Mouse (Mus musculus) neural tube, embryonic 14.5 days (tissue): ENCODE measurements at regions not wholly inside any gene's neighbourhood (a gene's known extent, or its start where the extent isn't known, plus 50 kb on each side); places are given as distances from the start of the nearest gene placed in this dataset.

Experiments used
- ATAC-seq: fragments of 200-750 bp; cut with Nextera tagmentation; 2 replicates; pipeline ENCODE4 v1.8.0; 2017; ENCODE audit warnings: low read depth, mild to moderate bottlenecking, moderate TSS enrichment, moderate library complexity
- H3K27ac ChIP-seq: fragments of 300-500 bp; sonication (generic); 2 replicates; pipeline ENCODE4 v1.5.1; 2014; ENCODE audit warnings: low read depth, mild to moderate bottlenecking, control low read depth, low read length, moderate library complexity, mixed read lengths
- H3K27me3 ChIP-seq: fragments of 300-500 bp; sonication (generic); 2 replicates; pipeline ENCODE4 v1.6.1; 2014; ENCODE audit warnings: low read length; ENCODE audit not compliant: control insufficient read depth, insufficient read depth
- H3K36me3 ChIP-seq: fragments of 300-500 bp; sonication (generic); 2 replicates; pipeline ENCODE4 v1.6.1; 2014; ENCODE audit warnings: low read length, mixed read lengths; ENCODE audit not compliant: control insufficient read depth, insufficient read depth
- H3K4me1 ChIP-seq: fragments of 300-500 bp; sonication (generic); 2 replicates; pipeline ENCODE4 v1.6.1; 2014; ENCODE audit warnings: low read length; ENCODE audit not compliant: control insufficient read depth, insufficient read depth
- H3K4me2 ChIP-seq: fragments of 300-500 bp; sonication (generic); 2 replicates; pipeline ENCODE4 v1.6.1; 2014; ENCODE audit warnings: mild to moderate bottlenecking, low read depth, low read length, control low read depth
- H3K4me3 ChIP-seq: fragments of 300-500 bp; sonication (generic); 2 replicates; pipeline ENCODE4 v1.5.1; 2014; ENCODE audit warnings: low read depth, low read length, control low read depth, mixed read lengths
- H3K9ac ChIP-seq: fragments of 300-500 bp; sonication (generic); replicated peaks from 2 replicates; pipeline ENCODE4 v1.6.1; 2014; ENCODE audit warnings: low read depth, mild to moderate bottlenecking, control low read depth, low read length, mixed read lengths
- H3K9me3 ChIP-seq: fragments of 300-500 bp; sonication (generic); 2 replicates; pipeline ENCODE4 v1.6.1; 2016; ENCODE audit warnings: low read length; ENCODE audit not compliant: control insufficient read depth
- WGBS: fragments of 180-500 bp; shearing (Covaris S2); extraction: QIAGEN DNeasy Blood & Tissue Kit; methylation state at CpG from one replicate; pipeline ENCODE4 v1.1.7; 2014; 5-methylcytosine and 5-hydroxymethylcytosine counted together

DNA sequence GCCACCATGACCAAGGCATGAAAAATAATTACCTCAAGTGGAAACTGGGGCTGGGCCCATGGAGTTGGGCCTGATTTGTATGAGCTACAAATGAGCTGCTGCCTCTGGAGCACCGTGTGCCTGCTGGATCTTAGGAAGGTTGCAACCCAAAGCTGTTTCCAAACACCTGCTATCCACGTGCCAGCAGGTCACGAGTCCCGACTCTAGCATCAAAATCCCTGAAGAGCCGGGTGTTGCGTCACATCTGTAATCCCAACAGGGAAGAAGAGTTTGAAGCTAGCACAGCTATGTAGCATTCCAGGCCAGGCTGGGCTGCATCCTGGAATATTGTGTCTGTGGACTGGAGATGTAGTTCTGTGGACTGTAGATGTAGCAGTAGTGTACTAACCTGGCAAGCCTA, 93.7 kb upstream of the Vps8 start:
- Histone ChIP-seq H3K9me3 (no peaks in the 10 kb centered on the region), H3K4me3 (no peak overlapping the region), H3K27ac (no peak overlapping the region), H3K4me2 (no peak overlapping the region), H3K27me3 (no peaks in the 10 kb centered on the region), H3K9ac (no peak overlapping the region), H3K4me1 (peaks cover 6% of the 10 kb centered on the region; the same call in 1 of the 2 replicates), H3K36me3 (no peaks in the 10 kb centered on the region)
- no peak for ATAC-seq
- WGBS, result 91% methylated on average over 6 of the region's 6 CpGs

DNA sequence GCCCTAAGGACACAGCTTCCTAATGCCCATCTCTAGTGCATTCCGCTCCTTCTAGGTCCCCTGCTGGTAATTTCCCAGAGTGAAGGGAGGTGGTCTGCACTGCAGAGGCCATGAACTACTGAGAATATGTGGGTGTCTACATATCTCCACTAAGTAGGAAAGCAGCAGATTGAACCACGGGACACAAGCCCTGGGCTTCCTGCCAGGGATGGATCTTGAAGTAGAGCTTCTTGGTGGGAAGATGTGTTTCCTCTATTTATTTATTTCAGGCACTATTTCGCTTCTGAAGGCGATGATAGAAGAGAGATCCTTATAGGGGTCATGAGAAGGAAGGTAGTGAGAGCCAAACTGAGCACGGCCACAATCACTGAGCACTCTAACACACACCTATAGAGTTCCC, 91.7 kb upstream of the Vps8 start:
- no peak for ATAC-seq
- H3K4me3 ChIP-seq, result no peak overlapping the region

DNA sequence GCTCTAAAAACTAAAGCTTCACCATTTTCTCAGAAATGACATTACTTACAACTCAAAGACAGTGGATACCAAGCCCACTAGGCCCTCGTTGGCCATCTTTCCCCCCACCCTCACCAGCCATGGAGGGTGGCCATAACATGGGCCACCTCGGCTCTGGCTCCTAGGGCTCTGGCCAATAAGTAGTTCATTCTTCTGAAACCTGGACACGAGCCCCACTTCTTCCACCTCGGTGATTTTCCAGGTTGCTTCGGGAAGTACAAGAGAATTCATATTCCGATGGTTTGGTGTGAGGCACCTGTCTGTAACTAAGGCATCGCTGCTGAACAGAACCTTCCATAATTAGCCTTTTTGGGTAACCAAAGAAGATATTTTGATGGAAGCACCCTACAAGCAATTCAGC, 90.5 kb upstream of the Vps8 start:
- peaks cover 6% of the 10 kb centered on the region; the same call in 1 of the 2 replicates for H3K4me1 ChIP-seq
- ATAC-seq, result no peak
- peak overlapping the region; percentile 70 for H3K4me2 ChIP-seq
- peak overlapping the region; percentile 80 for H3K9ac ChIP-seq
- WGBS, result 63% methylated on average over 7 of the region's 7 CpGs
- H3K27me3 ChIP-seq, result no peaks in the 10 kb centered on the region
- H3K27ac ChIP-seq, result peak overlapping the region; percentile 97
- H3K36me3 ChIP-seq, result no peaks in the 10 kb centered on the region
- peak overlapping the region; percentile 68 for H3K4me3 ChIP-seq
- H3K9me3 ChIP-seq, result no peaks in the 10 kb centered on the region

More for the DNA sequence above, 91.7 kb upstream of the Vps8 start:
- H3K27ac ChIP-seq, result no peak overlapping the region
- H3K9me3 ChIP-seq, result no peaks in the 10 kb centered on the region
- H3K9ac ChIP-seq, result no peak overlapping the region
- H3K36me3 ChIP-seq, result no peaks in the 10 kb centered on the region
- 84% methylated on average over 5 of the region's 5 CpGs for WGBS
- H3K4me2 ChIP-seq, result peak overlapping the region; percentile 70; the same call in 1 of the 2 replicates
- no peaks in the 10 kb centered on the region for H3K27me3 ChIP-seq
- H3K4me1 ChIP-seq, result peaks cover 6% of the 10 kb centered on the region; the same call in 1 of the 2 replicates

DNA sequence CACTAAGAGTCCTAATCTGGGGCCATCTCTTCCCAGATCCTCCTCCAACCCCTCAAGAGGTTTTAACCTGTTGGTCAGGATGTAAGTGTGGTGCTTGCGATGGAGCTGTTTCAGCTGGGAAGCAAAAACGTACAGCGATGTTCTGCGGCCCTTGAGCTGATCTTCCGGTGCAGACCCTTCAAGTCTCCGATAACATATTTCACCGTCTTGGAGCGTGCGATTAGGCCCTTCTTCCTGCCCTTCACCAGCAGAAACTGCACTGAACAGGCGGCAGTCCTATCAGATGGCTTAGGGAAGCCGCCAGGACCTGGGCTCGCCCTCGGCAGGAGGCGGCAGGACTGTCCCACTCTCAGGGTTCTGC, 90.1 kb upstream of the Vps8 start:
- no peak; the same call in 1 of the 2 replicates for ATAC-seq
- peaks cover 6% of the 10 kb centered on the region; the same call in 1 of the 2 replicates for H3K4me1 ChIP-seq
- 1% methylated on average over 14 of the region's 14 CpGs for WGBS
- H3K4me3 ChIP-seq, result peak overlapping the region; percentile 68
- no peaks in the 10 kb centered on the region for H3K27me3 ChIP-seq
- H3K36me3 ChIP-seq, result no peaks in the 10 kb centered on the region
- H3K9me3 ChIP-seq, result no peaks in the 10 kb centered on the region
- H3K27ac ChIP-seq, result peak overlapping the region; percentile 97
- H3K4me2 ChIP-seq, result peak overlapping the region; percentile 70
- H3K9ac ChIP-seq, result peak overlapping the region; percentile 80

DNA sequence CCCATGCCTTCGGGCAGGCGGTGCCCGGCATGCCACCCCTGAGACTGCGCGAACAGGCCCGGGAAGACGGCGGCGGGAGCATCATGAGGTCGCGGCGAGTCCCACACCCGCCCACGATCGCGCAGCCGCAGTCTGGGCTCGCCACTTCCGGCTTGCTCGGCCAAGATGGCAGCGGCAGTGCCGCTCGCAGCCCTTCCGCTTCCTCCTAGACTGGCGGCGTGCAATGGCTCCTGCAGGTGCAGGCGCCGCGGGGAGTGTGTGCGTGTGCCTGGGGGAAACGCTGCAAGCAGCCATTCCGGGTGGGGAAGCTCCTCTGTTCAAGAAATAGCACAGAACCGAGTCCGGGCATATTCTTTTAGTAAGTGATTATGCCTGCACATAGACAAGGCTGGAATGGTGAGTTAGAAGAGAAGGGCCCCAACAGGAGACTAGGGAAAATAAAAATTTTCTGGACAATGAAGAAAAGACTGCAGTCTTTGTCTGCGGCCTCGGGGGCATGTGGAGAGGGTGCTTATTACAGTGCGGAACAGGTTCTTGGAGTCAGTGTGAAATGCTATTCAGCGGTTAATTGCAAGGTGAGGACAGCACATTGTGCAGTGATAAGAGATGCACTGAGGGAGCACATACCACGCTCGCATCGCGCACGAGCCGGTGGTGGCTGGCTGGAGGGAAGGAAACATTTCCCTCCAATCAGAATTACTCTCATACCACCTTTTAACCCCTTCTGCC, 89.5 kb upstream of the Vps8 start:
- Histone ChIP-seq H3K27me3 (no peaks in the 10 kb centered on the region), H3K36me3 (no peaks in the 10 kb centered on the region), H3K9ac (peak overlapping the region; percentile 80), H3K9me3 (no peaks in the 10 kb centered on the region), H3K4me1 (peaks cover 6% of the 10 kb centered on the region; the same call in 1 of the 2 replicates), H3K4me3 (peak overlapping the region; percentile 68), H3K4me2 (peak overlapping the region; percentile 70), H3K27ac (peak overlapping the region; percentile 97)
- ATAC-seq, result peak; percentile 95
- WGBS, result under 1% methylated on average over 44 of the region's 44 CpGs

DNA sequence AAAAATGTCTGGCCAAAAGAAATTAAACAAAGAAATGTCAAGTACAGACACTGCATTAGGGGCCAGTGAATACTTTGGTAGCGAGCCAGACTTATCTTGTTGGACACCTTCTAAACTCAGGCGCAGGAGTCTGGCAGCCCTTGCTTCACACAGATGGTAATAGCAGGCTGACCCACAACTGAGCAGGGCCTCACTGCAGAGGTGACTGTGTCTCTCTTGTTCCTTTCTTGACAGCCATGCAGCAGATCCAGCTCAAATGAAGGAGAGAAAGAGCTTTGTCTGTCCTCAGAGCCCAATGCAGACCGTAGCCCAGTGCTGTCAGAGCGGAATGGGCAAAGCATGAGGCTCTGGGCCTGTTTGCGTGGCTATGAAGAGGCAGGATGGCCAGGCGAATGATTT, 83.9 kb upstream of the Vps8 start:
- Histone ChIP-seq H3K36me3 (no peaks in the 10 kb centered on the region), H3K4me3 (no peak overlapping the region), H3K9me3 (no peaks in the 10 kb centered on the region), H3K27ac (peak overlapping the region; percentile 81), H3K27me3 (no peaks in the 10 kb centered on the region), H3K9ac (no peak overlapping the region), H3K4me1 (peaks cover 14% of the 10 kb centered on the region), H3K4me2 (no peak overlapping the region)
- WGBS, result 59% methylated on average over 6 of the region's 6 CpGs
- peak; percentile 23 for ATAC-seq

DNA sequence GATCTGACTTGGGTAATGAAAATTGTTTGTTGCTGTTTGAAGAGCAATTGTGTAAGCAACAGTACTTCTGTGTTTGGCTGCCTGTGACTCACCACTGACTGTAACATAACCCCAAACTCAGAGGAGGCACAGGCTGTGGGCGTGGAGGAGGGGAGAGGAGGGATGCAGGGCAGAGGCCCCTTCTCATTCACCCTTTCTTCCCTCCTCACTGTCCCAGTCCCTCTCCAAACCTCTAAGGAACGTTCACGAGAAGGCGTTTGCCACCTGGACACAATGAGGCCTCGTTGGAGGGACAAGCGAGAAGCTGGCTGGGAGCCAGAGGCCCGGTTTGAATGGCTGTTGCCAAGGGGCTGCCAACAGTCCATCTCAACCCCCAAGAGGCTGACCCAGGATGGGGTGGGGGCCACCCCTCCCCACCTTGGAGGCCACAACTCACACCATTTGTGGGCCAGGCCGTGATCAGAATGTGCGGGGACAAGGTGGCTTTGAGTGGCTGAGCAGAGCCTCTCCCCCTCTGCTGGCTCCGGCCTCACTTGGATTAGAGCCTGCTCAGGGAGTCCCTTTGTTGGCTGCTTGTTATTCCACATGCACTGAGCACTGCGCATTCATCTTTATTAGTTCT, 83.3 kb upstream of the Vps8 start:
- H3K36me3 ChIP-seq, result no peaks in the 10 kb centered on the region
- H3K27me3 ChIP-seq, result no peaks in the 10 kb centered on the region
- peak overlapping the region; percentile 81 for H3K27ac ChIP-seq
- no peaks in the 10 kb centered on the region for H3K9me3 ChIP-seq
- no peak overlapping the region for H3K4me3 ChIP-seq
- WGBS, result 8% methylated on average over 11 of the region's 11 CpGs
- no peak overlapping the region for H3K4me2 ChIP-seq
- ATAC-seq, result peak; percentile 92
- no peak overlapping the region for H3K9ac ChIP-seq
- peaks cover 14% of the 10 kb centered on the region for H3K4me1 ChIP-seq

DNA sequence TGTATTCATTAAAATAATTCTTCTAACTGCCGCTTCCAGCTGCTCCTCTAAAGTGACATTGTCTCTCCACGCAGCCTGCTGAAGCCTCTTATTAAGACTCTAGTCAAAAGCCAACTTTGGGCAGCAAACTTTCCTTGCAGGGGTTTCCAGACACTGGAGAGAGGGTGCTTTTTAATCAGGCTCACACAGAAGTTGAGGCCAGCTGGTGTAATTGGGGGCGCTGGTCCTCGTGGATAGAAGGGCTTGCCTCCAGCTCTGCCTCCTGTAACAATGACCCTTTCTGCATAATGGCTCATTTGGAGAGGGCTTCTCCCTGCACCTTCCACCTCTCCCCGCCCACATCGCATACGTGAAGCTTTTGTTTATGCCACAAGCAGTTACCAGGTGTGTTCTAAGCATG, 82.8 kb upstream of the Vps8 start:
- H3K4me1 ChIP-seq, result peaks cover 14% of the 10 kb centered on the region
- no peaks in the 10 kb centered on the region for H3K36me3 ChIP-seq
- H3K4me2 ChIP-seq, result no peak overlapping the region
- no peaks in the 10 kb centered on the region for H3K27me3 ChIP-seq
- H3K9ac ChIP-seq, result no peak overlapping the region
- H3K4me3 ChIP-seq, result no peak overlapping the region
- ATAC-seq, result peak; percentile 47
- H3K9me3 ChIP-seq, result no peaks in the 10 kb centered on the region
- WGBS, result 15% methylated on average over 7 of the region's 7 CpGs
- H3K27ac ChIP-seq, result peak overlapping the region; percentile 81

DNA sequence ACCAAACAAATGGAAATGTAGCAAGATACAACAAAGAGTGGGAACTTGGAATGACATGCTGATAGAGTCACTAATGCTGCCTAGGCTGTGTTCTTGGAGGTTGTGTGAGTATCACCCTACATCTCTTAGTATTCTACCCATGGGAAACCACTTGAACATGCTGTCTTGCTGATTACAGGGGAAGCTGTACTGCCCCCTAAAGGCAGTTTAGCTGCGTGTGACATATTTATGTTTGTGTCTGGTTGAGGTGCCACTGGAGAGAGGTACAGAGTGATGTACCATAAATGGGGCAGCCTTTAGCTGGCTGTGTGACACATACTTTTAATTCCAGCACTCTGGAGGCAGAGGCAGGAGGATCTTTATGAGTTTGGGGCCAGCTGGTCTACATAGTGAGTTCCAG, 73.0 kb upstream of the Vps8 start:
- Histone ChIP-seq H3K9me3 (no peaks in the 10 kb centered on the region), H3K36me3 (no peaks in the 10 kb centered on the region), H3K27ac (no peak overlapping the region), H3K4me3 (no peak overlapping the region), H3K4me2 (no peak overlapping the region), H3K9ac (no peak overlapping the region), H3K4me1 (no peaks in the 10 kb centered on the region), H3K27me3 (no peaks in the 10 kb centered on the region)
- no peak for ATAC-seq
- WGBS, result 75% methylated on average over 1 of the region's 1 CpGs
